Mouse (Mus musculus) intestine, embryonic 14.5 days (tissue): ENCODE results near the gene Gnpnat1. TPM values are rescaled to one million over a fixed set of nuclear protein-coding genes. Genes with fewer than 3 reads are reported as not detected.

Source experiments
- ATAC-seq: fragments of 200-750 bp; cut with Nextera tagmentation; replicated peaks from 2 replicates; pipeline ENCODE4 v1.8.0; 2017; ENCODE audit warnings: low read depth, moderate number of reproducible peaks, moderate TSS enrichment, moderate library complexity; ENCODE audit not compliant: low FRiP score, low TSS enrichment
- DNase-seq: peaks from one replicate; pipeline ENCODE4 v3.0.0-alpha.2; 2018; ENCODE audit warnings: low spot score
- H3K27ac ChIP-seq: fragments of 300-500 bp; sonication (generic); 2 replicates; pipeline ENCODE4 v1.5.1; 2014; ENCODE audit warnings: low read depth, mild to moderate bottlenecking, control low read depth
- H3K27me3 ChIP-seq: fragments of 300-500 bp; sonication (generic); replicated peaks from 2 replicates; pipeline ENCODE4 v1.6.1; 2014; ENCODE audit warnings: low read length, control low read depth; ENCODE audit not compliant: control insufficient read depth, insufficient read depth
- H3K36me3 ChIP-seq: fragments of 300-500 bp; sonication (generic); 2 replicates; pipeline ENCODE4 v1.6.1; 2014; ENCODE audit warnings: low read length, control low read depth; ENCODE audit not compliant: control insufficient read depth, insufficient read depth
- H3K4me1 ChIP-seq: fragments of 300-500 bp; sonication (generic); replicated peaks from 2 replicates; pipeline ENCODE4 v1.6.1; 2014; ENCODE audit warnings: low read length, control low read depth, mixed read lengths; ENCODE audit not compliant: control insufficient read depth, insufficient read depth
- H3K4me2 ChIP-seq: fragments of 300-500 bp; sonication (generic); 2 replicates; pipeline ENCODE4 v1.6.1; 2014; ENCODE audit warnings: low read length
- H3K4me3 ChIP-seq: fragments of 300-500 bp; sonication (generic); 2 replicates; pipeline ENCODE4 v1.5.1; 2014; ENCODE audit warnings: low read depth, low read length, control low read depth, mixed read lengths
- H3K9ac ChIP-seq: fragments of 300-500 bp; sonication (generic); 2 replicates; pipeline ENCODE4 v1.6.1; 2014; ENCODE audit warnings: mild to moderate bottlenecking, low read length
- H3K9me3 ChIP-seq: fragments of 300-500 bp; sonication (generic); 2 replicates; pipeline ENCODE4 v1.6.1; 2016; ENCODE audit warnings: low read length, control low read depth; ENCODE audit not compliant: control insufficient read depth
- WGBS: fragments of 180-500 bp; shearing (Covaris S2); extraction: QIAGEN DNeasy Blood & Tissue Kit; methylation state at CpG from one replicate; pipeline ENCODE4 v1.1.7; 2014; 5-methylcytosine and 5-hydroxymethylcytosine counted together
- polyA plus RNA-seq: library from polyadenylated mRNA; unstranded; fragments of >200 nt; fragmentation: Nextera tagmentation; extraction: Ambion mirVana; gene quantifications from 2 replicates; pipeline ENCODE4 v1.2.1, GENCODE M21; 2014

The Gnpnat1 gene
- polyA plus RNA-seq, 1 experiment from 2014 or later = 66.5 TPM

DNA sequence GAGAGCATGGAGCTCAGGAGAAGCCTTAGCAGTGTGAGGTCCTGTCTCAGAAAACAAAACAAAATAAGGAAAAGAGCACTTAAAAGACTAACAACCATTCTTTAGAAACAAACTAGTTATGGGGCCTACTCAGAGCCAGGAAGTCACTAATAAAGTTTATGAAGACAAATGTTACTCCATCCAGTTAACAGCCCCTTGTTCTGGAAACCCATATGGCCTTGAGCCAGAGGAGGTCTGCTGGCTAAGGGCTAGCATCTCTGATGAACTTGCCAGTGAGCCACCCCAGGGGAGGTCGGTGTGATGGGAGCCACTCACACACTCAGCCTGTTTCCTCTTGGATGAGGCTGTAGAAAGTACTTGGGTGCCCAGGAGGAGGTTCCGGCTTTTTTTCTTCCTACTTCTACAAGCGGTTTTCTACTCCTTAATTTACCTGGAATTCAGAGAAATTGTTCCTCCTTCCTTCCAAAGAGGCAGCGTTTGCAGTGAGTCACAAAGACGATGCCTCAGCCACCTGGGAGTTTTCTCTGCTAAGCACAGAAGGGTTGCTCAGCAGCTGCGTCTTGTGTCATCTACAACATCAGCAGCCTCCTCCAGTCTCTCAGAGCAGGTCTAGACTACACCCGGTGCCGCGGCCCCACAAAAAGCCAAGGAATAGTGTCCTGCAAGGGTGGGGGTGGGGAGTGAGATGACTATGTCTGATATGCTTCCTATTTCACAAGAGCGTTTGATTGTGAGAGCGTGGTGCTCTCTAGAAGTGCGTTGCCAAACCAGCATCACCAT lies 38.3 kb upstream of the Gnpnat1 start:
- DNase-seq = no peak
- H3K9me3 ChIP-seq = no peaks in the 10 kb centered on the region
- no peak overlapping the region for H3K4me3 ChIP-seq
- H3K27me3 ChIP-seq = no peaks in the 10 kb centered on the region
- H3K9ac ChIP-seq = no peak overlapping the region
- H3K27ac ChIP-seq = no peak overlapping the region
- 48% methylated on average over 12 of the region's 12 CpGs for WGBS
- ATAC-seq = no peak
- H3K4me1 ChIP-seq = peaks cover 14% of the 10 kb centered on the region
- no peak overlapping the region for H3K4me2 ChIP-seq
- H3K36me3 ChIP-seq = no peaks in the 10 kb centered on the region

DNA sequence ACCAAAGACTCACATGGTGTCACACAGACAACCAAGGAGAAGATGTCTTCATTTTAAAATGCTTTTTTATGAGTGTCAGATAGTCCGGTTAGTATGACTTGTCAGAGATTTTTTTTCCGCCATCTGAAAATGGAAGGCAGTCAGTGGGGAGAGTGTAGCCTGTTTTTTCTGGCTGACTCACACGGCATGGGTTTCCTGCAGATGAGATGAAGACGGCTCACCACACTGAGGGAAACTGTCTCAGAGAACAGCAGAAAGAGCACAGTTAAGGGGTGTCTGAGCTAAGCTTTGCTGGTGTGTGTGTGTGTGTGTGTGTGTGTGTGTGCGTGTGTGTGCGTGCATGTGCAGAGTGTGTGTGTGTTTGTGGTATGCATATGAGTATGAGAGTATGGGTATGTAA lies 36.6 kb upstream of the Gnpnat1 start:
- Histone ChIP-seq H3K27me3 (no peaks in the 10 kb centered on the region), H3K9ac (no peak overlapping the region), H3K4me2 (no peak overlapping the region), H3K4me3 (no peak overlapping the region), H3K36me3 (no peaks in the 10 kb centered on the region), H3K4me1 (peaks cover 17% of the 10 kb centered on the region), H3K27ac (no peak overlapping the region), H3K9me3 (no peaks in the 10 kb centered on the region)
- no peak for DNase-seq
- ATAC-seq = no peak
- 76% methylated on average over 6 of the region's 6 CpGs for WGBS

DNA sequence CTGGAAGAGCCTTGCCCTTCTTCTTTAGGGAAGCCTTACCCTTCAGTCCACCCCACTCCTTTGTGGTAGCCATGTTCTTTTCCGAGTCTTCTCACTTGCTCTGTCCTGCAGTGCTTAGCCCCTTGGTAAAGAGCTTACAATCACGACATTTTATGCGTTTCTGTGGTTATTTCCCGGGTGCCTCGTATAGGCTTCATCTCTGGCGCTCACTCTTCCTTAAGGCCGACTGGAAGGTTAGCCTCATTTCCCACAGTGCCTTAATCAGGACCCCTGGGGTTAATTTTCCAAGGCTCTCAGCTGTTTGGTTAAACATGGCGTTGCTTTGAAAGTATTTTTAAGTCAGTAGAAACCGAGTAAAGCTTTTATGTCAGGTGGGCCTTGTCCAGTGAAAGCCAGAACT lies 34.7 kb upstream of the Gnpnat1 start:
- 82% methylated on average over 9 of the region's 9 CpGs for WGBS
- Histone ChIP-seq H3K36me3 (no peaks in the 10 kb centered on the region), H3K9me3 (no peaks in the 10 kb centered on the region), H3K9ac (no peak overlapping the region), H3K4me3 (no peak overlapping the region), H3K4me2 (no peak overlapping the region), H3K4me1 (peaks cover 14% of the 10 kb centered on the region), H3K27me3 (no peaks in the 10 kb centered on the region), H3K27ac (no peak overlapping the region)
- DNase-seq (no peak), ATAC-seq (no peak)

DNA sequence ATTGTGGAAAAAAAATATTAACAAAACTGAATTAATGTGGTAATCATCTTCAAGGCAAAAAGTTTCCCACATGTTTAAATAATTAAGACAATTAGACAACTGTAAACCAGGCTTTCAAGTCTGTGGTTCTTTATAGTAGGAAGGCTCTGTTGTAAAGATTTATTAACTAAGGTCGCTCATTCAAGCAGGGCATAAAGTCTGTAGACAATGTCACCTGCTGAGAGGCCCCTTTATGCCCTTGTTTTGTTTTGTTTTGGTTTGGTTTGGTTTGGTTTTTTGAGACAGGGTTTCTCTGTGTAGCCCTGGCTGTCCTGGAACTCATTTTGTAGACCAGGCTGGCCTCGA lies 34.2 kb upstream of the Gnpnat1 start:
- Histone ChIP-seq H3K9me3 (no peaks in the 10 kb centered on the region), H3K27ac (no peak overlapping the region), H3K4me2 (no peak overlapping the region), H3K9ac (no peak overlapping the region), H3K36me3 (no peaks in the 10 kb centered on the region), H3K4me3 (no peak overlapping the region), H3K4me1 (peaks cover 14% of the 10 kb centered on the region), H3K27me3 (no peaks in the 10 kb centered on the region)
- ATAC-seq = no peak
- WGBS = 94% methylated on average over 2 of the region's 2 CpGs
- no peak for DNase-seq

DNA sequence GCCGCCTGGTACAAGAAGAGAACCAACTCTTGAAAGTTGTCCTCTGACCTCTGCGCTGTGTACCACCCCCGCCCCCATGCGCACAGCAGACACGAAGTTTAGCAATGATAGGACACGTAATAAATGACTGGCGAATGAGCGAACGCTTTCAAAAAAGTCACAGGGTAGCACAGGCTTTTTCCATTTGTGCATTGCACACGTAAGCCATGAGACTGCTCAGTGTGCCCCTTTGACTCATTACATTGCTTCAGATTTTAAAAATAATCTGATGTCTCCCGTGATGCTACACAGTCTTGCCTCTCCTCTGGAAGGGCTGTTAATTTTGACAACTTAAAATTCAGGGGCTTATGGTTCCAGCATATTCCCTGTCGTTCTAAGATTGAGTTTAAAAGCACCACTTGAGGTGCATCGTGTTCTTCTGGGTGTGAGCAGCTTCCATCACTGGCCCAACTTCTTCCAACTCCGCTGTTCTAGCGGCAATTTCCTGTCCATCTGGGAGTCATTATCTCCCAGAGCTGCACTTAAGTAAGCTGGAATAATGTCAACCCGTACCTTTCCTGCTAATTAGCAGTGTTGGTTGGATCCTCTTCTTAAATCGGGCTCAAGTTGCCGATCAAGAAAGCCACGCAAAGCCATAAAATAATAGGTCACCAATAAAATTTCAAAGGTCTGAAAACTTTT lies 33.7 kb upstream of the Gnpnat1 start:
- Histone ChIP-seq H3K4me2 (no peak overlapping the region), H3K36me3 (no peaks in the 10 kb centered on the region), H3K27me3 (no peaks in the 10 kb centered on the region), H3K4me1 (peaks cover 14% of the 10 kb centered on the region), H3K27ac (no peak overlapping the region), H3K4me3 (no peak overlapping the region), H3K9ac (no peak overlapping the region), H3K9me3 (no peaks in the 10 kb centered on the region)
- DNase-seq = no peak
- WGBS = 67% methylated on average over 19 of the region's 19 CpGs
- ATAC-seq = no peak

DNA sequence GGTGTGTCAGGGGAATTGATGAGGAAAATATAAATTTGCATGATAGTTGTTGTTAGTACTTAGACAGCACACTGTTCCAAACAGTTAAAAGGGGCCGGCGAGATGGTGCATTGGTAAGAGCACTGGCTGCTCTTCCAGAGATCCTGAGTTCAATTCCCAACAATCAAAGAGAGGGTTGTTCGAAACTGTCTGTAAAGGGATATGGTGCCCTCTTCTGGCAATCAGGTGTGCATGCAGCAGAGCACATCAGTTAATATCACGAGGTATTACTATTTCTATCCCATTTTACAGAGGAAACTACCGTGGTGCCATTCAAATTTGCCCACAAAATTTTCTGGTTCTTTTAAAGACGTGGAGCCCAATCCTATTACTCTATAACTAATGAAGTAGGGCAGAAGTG lies 29.5 kb upstream of the Gnpnat1 start:
- Histone ChIP-seq H3K4me1 (peaks cover 7% of the 10 kb centered on the region), H3K9ac (no peak overlapping the region), H3K4me2 (no peak overlapping the region), H3K36me3 (no peaks in the 10 kb centered on the region), H3K27me3 (no peaks in the 10 kb centered on the region), H3K27ac (no peak overlapping the region), H3K9me3 (peaks cover 8% of the 10 kb centered on the region; the same call in 1 of the 2 replicates), H3K4me3 (no peak overlapping the region)
- 69% methylated on average over 6 of the region's 6 CpGs for WGBS
- ATAC-seq (no peak), DNase-seq (no peak)

DNA sequence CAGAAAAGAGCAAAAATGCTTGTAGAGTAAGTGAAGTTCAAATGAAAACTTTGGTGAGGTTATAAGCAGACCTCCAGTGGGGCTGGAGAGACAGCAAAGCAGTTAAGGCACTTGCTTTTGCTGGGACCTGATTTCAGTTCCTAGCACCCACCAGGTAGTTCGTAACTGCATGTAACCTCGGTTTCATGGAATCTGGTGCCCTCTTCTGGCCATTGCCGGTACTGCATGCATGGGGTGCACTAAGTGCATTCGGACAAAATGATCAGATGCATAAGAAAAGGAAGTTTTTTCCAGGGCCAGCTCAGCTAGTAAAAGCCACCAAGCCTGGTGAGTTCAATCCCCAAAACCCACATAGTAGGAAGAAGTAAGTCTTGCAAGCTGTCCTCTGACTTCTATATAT lies 27.3 kb upstream of the Gnpnat1 start:
- Histone ChIP-seq H3K27ac (no peak overlapping the region), H3K27me3 (no peaks in the 10 kb centered on the region), H3K4me1 (0 out of 2 replicates have a peak, but pooled peaks cover under 1% of the 10 kb centered on the region), H3K4me3 (no peak overlapping the region), H3K9ac (no peak overlapping the region), H3K36me3 (no peaks in the 10 kb centered on the region), H3K9me3 (peaks cover 10% of the 10 kb centered on the region; the same call in 1 of the 2 replicates), H3K4me2 (no peak overlapping the region)
- DNase-seq = no peak
- WGBS = 78% methylated on average over 4 of the region's 4 CpGs
- ATAC-seq = no peak

DNA sequence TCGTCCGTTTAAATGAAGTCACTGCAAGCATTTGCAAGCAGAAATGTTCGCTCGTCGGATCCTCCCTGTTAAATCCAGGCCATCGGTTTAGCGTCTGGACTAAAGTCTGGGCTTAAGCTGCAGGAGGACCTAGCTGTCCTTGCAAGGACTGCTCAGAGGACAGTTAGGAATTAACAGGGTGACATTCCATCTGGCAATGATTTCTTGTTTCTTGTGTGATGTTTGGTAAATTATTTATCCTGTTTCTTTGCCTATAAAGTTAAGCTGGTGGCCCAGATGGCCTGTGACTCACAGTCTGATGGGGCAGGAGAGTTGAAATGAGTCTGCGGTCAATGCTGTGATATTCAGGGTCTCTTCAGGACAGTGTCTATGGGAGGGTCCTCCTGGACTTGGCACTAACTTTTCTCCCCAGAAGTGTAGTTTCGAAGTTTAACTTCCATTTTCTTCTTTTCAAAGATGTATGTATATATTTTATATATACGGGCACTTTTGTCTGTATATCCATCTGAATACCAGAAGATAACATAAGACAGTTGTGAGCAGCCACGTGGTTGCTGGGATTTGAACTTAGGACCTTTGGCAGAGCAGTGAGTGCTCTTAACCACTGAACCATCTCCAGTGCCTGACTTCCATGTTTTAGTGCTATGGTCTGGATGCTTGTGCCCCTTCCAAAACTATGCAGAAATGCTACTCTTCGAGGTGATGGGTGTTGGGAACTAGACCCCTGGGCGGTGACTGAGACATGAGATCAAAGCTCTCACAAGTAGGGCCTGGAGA lies 25.5 kb upstream of the Gnpnat1 start:
- no peaks in the 10 kb centered on the region for H3K36me3 ChIP-seq
- H3K4me3 ChIP-seq = no peak overlapping the region
- ATAC-seq (no peak), DNase-seq (peak; percentile 10)
- H3K4me2 ChIP-seq = no peak overlapping the region
- no peak overlapping the region for H3K27ac ChIP-seq
- 84% methylated on average over 13 of the region's 13 CpGs for WGBS
- H3K27me3 ChIP-seq = no peaks in the 10 kb centered on the region
- H3K9ac ChIP-seq = no peak overlapping the region
- peaks cover 16% of the 10 kb centered on the region; the same call in 1 of the 2 replicates for H3K9me3 ChIP-seq
- H3K4me1 ChIP-seq = no peaks in the 10 kb centered on the region
